8 mouse cellular contexts compared by ENCODE assay signal in genomic region chr14:74643296-74643695, GRCm38 (mm10). TPM values are rescaled to one million over a fixed set of nuclear protein-coding genes. Genes with fewer than 3 reads are reported as not detected.
DNase-seq lines count a peak whose midpoint lies in the region; ATAC-seq lines count a peak whose summit lies in the region.

No protein-coding gene starts in this region.

- peak; percentile 69 for ATAC-seq in forebrain, embryonic 11.5 days (replicated peaks; ENCODE audit: low FRiP score)
- peak; percentile 29; the same call in 1 of the 2 replicates for ATAC-seq in heart, embryonic 16.5 days (replicated peaks; ENCODE audit: extremely low read depth, insufficient read depth, low FRiP score)
- ATAC-seq in liver, embryonic 13.5 days (ENCODE audit: low read depth) = peak; percentile 68
- ATAC-seq in stomach, embryonic 15.5 days (ENCODE audit: insufficient read depth, low FRiP score, low read depth) = peak; percentile 33; the same call in 1 of the 2 replicates

- no peak overlapping the region for H3K9ac ChIP-seq in forebrain, embryonic 11.5 days (ENCODE audit: low read length)
- H3K9ac ChIP-seq in heart, embryonic 16.5 days (ENCODE audit: low read length) = peak overlapping the region; percentile 35; the same call in 1 of the 2 replicates
- 0 out of 2 replicates have a peak overlapping the region, but pooled peaks have one; percentile 22 for H3K9ac ChIP-seq in liver, embryonic 13.5 days
- H3K9ac ChIP-seq in stomach, embryonic 15.5 days = no peak overlapping the region

- no peak overlapping the region for H3K27ac ChIP-seq in forebrain, embryonic 11.5 days (ENCODE audit: low read depth, low read length)
- H3K27ac ChIP-seq in heart, embryonic 16.5 days (ENCODE audit: low read length) = no peak overlapping the region
- no peak overlapping the region for H3K27ac ChIP-seq in liver, embryonic 13.5 days
- H3K27ac ChIP-seq in stomach, embryonic 15.5 days = no peak overlapping the region

- peak; percentile 46 to 55 for DNase-seq in CD8-positive naive resting alpha-beta T cell, adult 2 months (ENCODE audit: low read depth in 2 of 2, low spot score in 2 of 2)
- peak; percentile 83 for DNase-seq in c-Kit-positive CD71-positive TER-119-negative erythroid progenitor cells, embryonic 14.5 days (ENCODE audit: low read depth)
- peak; percentile 92 for DNase-seq in forebrain, embryonic 11.5 days (ENCODE audit: low spot score)
- DNase-seq in kidney, postnatal 25 days = peak; percentile 76 to 86
- peak; percentile 60 for DNase-seq in liver, embryonic 13.5 days
- DNase-seq in natural killer cell, adult 2 months (ENCODE audit: low spot score in 2 of 2) = peak; percentile 75 to 78

- H3K4me2 ChIP-seq in forebrain, embryonic 11.5 days (ENCODE audit: low read depth, low read length, severe bottlenecking) = 0 out of 2 replicates have a peak overlapping the region, but pooled peaks have one; percentile 16
- peak overlapping the region; percentile 80 for H3K4me2 ChIP-seq in heart, embryonic 16.5 days (ENCODE audit: low read depth, low read length)
- H3K4me2 ChIP-seq in liver, embryonic 13.5 days = peak overlapping the region; percentile 70
- H3K4me2 ChIP-seq in stomach, embryonic 15.5 days = peak overlapping the region; percentile 41

- no peaks in the 10 kb centered on the region for H3K36me3 ChIP-seq in forebrain, embryonic 11.5 days (ENCODE audit: control insufficient read depth, insufficient read depth, low read length)
- H3K36me3 ChIP-seq in heart, embryonic 16.5 days (ENCODE audit: control insufficient read depth, insufficient read depth) = no peaks in the 10 kb centered on the region
- H3K36me3 ChIP-seq in liver, embryonic 13.5 days = no peaks in the 10 kb centered on the region
- no peaks in the 10 kb centered on the region for H3K36me3 ChIP-seq in stomach, embryonic 15.5 days

- H3K4me1 ChIP-seq in forebrain, embryonic 11.5 days (replicated peaks; ENCODE audit: control insufficient read depth, insufficient read depth, low read length) = peaks cover 9% of the 10 kb centered on the region
- H3K4me1 ChIP-seq in heart, embryonic 16.5 days (ENCODE audit: control insufficient read depth, insufficient read depth, low read length) = peaks cover 28% of the 10 kb centered on the region
- peaks cover 35% of the 10 kb centered on the region for H3K4me1 ChIP-seq in liver, embryonic 13.5 days (replicated peaks)
- peaks cover 10% of the 10 kb centered on the region; the same call in 1 of the 2 replicates for H3K4me1 ChIP-seq in stomach, embryonic 15.5 days

- no peaks in the 10 kb centered on the region for H3K9me3 ChIP-seq in forebrain, embryonic 11.5 days (ENCODE audit: control insufficient read depth, low read length)
- H3K9me3 ChIP-seq in heart, embryonic 16.5 days (replicated peaks; ENCODE audit: control insufficient read depth, low read length) = no peaks in the 10 kb centered on the region
- no peaks in the 10 kb centered on the region for H3K9me3 ChIP-seq in liver, embryonic 13.5 days (replicated peaks)
- no peaks in the 10 kb centered on the region for H3K9me3 ChIP-seq in stomach, embryonic 15.5 days

- H3K4me3 ChIP-seq in forebrain, embryonic 11.5 days (ENCODE audit: low read depth, low read length) = no peak overlapping the region
- H3K4me3 ChIP-seq in heart, embryonic 16.5 days (ENCODE audit: low read length) = peak overlapping the region; percentile 34
- peak overlapping the region; percentile 20 for H3K4me3 ChIP-seq in liver, embryonic 13.5 days (replicated peaks)
- H3K4me3 ChIP-seq in stomach, embryonic 15.5 days (replicated peaks) = peak overlapping the region; percentile 22

- peaks cover 7% of the 10 kb centered on the region; the same call in 1 of the 2 replicates for H3K27me3 ChIP-seq in forebrain, embryonic 11.5 days (ENCODE audit: control insufficient read depth, insufficient read depth, low read length)
- H3K27me3 ChIP-seq in heart, embryonic 16.5 days (ENCODE audit: control insufficient read depth, insufficient read depth, low read length) = no peaks in the 10 kb centered on the region
- H3K27me3 ChIP-seq in liver, embryonic 13.5 days = peaks cover 24% of the 10 kb centered on the region
- H3K27me3 ChIP-seq in stomach, embryonic 15.5 days (replicated peaks) = 0 out of 2 replicates have a peak, but pooled peaks cover 5% of the 10 kb centered on the region

- under 1% methylated on average over 4 of the region's 4 CpGs for WGBS in forebrain, embryonic 11.5 days
- WGBS in heart, embryonic 16.5 days = 1% methylated on average over 4 of the region's 4 CpGs
- WGBS in liver, embryonic 13.5 days (ENCODE audit: insufficient replicate concordance) = 0% methylated on average over 4 of the region's 4 CpGs
- WGBS in stomach, embryonic 15.5 days = 1% methylated on average over 4 of the region's 4 CpGs

RNA-seq across cellular contexts. Expression of gene Htr2a, which starts 2.7 kb away (rescaled TPM):
- 0.39 and 0.47 TPM in 2 replicates for polyA plus RNA-seq in forebrain, embryonic 11.5 days (2014; fragmentation: Nextera tagmentation; extraction: Ambion mirVana)
- polyA plus RNA-seq in heart, embryonic 16.5 days (2015; fragmentation: Nextera tagmentation; extraction: Ambion mirVana) = 0.79 and 0.88 TPM in 2 replicates
- 0.17 and 0.27 TPM in 2 replicates for polyA plus RNA-seq in liver, embryonic 13.5 days (2015; fragmentation: Nextera tagmentation; extraction: Ambion mirVana)
- polyA plus RNA-seq in stomach, embryonic 15.5 days (2015; fragmentation: Nextera tagmentation; extraction: Ambion mirVana) = 0.31 and 0.48 TPM in 2 replicates

Comparison
In these comparisons a context has a peak if more than half of its experiments do, and no peak if none do; other contexts are left out.
1. H3K4me2 ChIP-seq: peak in every context shown above with its lines; median percentile 80 in heart, embryonic 16.5 days; 70 in liver, embryonic 13.5 days; 41 in stomach, embryonic 15.5 days; 16 in forebrain, embryonic 11.5 days.
2. H3K9ac ChIP-seq: peak in heart, embryonic 16.5 days (single experiment) and liver, embryonic 13.5 days (single experiment); none in forebrain, embryonic 11.5 days (single experiment) and stomach, embryonic 15.5 days (single experiment).
3. Peak in every context shown above with its lines, with median percentiles within 50 percentile points of each other: DNase-seq and ATAC-seq.